Mouse (Mus musculus) natural killer cell, adult 2 months (primary cell): Measurements from ENCODE around the gene Fv1.

Source experiments
- DNase-seq, 2 experiments: peaks; one replicate each; pipeline ENCODE4 v3.0.0; 2022; ENCODE audit warnings: low spot score in 2 of 2

Gene Fv1

DNA sequence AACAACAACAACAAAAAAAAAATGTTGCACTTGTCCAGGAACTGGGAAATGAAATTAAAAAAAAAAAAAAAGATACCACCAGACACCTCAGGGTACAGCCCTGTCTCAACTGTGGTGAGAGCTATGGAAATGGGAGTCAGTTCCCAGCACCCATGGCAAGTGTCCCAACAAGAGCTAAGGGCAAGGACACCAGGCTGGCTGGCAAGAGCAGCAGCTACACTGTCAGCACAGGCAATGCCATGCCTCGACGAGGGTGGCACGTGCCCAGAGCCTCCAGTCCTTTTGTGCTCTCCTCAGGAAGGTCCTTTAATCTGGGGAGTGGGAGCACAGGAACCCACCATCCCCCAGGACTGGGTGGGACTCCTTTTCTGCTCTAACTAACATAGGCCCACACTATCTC lies 15.4 kb downstream of the Fv1 start:
- DNase-seq: no peak

DNA sequence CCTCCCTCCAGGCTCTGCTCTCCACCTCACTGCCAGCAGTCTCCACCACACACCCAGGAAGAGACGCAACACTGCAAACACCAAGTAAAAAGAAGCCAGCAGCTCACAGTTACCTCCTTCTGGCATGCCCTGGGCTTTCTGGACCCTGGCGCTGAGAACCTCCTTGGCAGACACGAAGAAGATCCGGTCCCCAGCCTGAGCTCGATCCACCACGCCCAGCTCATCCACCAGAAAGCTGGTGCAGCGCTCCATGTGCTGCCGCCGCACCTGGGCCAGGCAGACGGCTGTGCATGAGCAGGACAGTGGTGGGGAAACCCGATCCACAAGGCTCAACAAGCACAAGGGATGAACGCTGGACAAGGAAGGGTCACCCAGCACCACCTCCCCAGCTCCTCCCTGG lies 17.4 kb downstream of the Fv1 start:
- DNase-seq: no peak

DNA sequence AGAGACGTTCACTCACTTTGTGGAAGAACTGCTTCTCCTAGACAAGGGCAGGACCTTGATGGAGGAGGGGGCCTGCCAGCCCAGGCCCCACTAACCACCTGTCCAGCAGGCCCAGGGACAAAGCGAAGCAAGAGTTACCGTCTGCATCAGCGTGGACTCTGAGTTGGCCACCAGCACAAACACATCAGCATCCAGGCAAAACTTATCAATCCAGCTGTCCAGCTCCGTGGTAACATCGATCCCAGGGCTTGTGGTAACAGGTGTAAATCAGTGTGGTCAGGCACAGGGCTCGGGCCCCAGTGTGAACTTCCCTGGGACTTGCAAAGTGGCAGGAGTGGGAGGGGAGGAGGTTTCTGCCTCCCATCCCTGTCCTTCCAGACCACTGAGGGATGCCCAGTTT lies 18.5 kb downstream of the Fv1 start:
- DNase-seq: no peak

DNA sequence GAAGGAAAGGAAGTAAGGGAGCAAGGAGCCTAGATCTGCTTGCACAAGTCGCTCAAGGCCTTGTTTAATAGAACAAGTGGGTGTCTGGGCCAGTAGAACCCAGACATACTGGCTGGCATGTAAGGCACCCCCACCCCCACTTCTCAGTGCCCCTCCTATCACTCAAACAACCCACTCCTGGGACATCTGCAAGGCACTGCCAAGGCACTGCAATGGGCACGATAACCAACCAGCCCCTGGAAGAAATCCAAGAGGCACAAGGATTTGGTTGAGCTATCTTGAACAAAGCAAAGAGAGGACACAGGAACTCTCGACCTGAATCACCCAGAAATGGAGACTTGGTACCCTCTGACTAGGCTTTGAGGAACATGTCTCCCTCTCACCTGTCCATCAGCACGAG lies 19.5 kb downstream of the Fv1 start:
- DNase-seq: no peak

DNA sequence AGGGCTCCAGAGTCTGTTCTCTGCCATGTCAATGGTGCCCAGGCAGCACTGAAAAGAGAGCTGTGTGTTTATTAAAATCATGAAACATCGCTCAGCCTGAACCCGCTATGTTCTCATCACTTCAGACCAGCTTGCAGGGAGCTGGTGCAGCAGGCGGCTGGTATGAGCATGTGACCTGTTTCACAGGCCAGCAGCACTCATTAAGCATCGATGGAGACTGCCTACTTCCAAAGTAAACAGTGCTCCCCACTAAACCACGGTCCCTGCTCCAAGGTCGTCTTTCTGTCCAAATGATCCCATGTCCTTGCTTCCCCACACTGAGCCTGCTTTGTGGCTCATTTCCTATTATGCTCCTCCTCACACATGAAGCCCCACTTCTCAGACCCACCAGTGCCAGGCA lies 21.6 kb downstream of the Fv1 start:
- DNase-seq: no peak

DNA sequence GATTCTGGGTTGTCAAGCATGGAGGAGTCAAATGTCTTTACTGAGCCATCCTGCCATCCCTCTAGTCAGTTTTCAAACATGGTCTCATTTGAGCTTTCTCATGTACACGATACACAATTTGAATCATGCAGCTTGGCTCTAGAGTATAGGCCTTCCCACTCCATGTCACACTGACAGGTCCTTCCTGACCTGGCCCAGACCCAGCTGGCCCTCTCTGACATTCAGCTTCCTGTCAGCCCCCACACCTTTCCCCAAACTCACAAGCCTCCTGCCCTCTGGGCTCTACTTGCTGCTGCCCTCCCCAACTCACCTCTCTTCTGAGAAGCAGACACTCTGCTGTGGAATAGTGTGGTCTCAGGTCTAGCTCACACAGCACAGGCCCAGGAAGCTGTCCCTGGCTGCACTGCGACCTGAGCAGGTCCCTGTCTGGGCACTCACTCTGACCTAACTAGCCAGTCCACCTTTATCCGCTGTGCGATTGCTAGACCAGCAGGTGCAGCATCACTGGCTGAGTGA lies 27.1 kb downstream of the Fv1 start:
- DNase-seq: no peak

DNA sequence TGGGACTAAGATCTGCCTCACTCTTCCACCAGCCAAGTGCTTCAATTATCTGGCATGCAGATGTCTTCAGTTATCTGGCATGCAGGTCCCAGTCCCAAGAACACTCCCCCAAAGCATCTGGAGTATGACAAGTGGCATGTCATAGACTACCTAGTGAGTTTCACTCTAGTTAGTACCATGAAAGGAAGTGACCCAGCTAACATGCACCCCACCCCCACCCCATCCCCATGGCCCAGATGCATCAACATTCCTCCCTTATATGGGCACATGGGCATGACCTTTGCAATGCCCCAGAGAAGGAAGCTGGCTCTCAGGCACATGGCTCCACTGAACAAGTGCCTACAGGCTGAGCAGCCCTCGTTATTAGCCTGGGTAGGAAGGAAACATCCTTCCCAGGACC lies 27.6 kb downstream of the Fv1 start:
- DNase-seq: no peak

DNA sequence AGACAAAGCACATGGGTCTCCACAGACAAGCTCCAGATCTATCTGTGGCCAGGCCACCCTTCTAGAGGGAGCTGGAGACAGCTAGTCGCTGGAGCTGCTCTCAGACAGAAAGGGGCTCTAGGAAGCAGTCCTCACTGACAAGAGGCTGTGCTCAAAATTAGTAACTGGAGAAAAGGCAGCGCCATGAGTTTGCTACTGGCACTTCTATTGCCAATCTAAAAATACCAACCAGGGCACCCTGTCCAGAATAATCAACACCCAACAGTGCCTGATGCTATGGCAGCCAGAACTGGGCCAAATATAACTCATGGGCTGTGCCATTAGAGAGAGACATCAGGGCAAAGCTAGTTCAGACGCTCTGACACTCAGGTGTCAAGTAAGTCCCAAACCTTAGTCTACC lies 28.6 kb downstream of the Fv1 start:
- no peak for DNase-seq

DNA sequence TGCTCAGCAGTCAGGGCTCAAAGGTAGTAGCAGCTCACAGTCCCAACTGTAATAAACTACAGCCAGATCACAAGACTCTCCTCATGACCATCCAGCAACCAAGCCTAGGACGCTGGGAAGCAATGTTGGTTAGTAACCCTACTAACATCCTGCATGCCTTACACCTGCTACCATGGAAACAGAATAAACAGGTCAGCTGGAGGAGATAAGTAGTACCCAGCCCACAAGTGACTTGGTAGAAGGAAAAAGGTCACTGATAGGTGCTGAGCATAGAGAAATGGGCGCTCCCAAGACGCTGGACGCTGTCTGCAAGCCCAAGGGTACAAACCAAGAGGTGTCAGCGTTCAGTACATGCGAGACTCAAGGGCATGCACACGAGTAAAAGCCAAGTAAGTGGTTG lies 31.7 kb downstream of the Fv1 start:
- DNase-seq: no peak

DNA sequence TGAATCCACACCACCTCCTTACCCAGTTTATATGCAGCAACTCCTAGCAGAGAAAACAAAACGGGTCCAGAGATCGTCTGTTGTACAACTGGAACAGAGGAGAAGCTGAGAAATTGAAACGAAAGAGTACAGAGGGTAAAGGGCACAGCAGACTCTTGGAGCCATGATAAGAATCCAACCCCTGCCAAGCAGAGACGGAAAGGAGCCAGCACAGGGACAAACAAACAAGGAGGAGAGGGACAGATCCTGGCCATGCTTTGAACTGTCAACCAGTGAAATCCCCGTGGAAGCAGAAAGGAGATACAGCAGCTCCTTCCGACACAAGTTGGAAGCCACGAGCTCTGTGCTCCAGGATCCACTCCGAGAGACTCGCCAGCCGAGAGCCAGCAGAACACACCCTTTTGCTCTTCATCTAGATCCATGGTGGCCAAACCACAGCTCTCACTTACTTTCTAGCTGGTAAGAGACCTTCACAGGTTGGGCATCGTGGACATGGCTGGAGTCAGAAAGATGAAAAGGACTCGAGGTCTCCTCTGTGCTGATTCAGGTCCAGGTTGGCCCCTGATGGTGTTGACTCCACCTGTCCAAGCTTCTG lies 34.2 kb downstream of the Fv1 start:
- no peak for DNase-seq

DNA sequence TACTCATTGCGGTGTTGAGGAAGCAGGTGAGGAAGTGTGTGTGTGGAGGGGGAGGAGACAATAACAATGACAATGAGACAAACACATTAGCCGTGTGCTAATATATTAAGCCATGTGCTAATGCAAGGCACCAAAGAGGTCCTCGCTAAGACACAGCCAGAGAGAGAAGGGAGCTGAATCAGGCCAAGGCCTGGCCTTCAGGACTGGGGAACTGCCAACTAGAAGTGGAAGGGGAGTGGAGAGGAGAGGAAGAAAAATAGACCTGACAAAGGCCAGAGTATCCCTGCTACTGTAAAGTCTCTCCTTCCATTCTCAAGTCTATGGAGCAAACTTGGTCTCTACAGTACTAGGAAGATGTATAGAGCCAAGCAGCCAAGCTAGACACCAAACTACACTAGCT lies 34.8 kb downstream of the Fv1 start:
- no peak for DNase-seq

DNA sequence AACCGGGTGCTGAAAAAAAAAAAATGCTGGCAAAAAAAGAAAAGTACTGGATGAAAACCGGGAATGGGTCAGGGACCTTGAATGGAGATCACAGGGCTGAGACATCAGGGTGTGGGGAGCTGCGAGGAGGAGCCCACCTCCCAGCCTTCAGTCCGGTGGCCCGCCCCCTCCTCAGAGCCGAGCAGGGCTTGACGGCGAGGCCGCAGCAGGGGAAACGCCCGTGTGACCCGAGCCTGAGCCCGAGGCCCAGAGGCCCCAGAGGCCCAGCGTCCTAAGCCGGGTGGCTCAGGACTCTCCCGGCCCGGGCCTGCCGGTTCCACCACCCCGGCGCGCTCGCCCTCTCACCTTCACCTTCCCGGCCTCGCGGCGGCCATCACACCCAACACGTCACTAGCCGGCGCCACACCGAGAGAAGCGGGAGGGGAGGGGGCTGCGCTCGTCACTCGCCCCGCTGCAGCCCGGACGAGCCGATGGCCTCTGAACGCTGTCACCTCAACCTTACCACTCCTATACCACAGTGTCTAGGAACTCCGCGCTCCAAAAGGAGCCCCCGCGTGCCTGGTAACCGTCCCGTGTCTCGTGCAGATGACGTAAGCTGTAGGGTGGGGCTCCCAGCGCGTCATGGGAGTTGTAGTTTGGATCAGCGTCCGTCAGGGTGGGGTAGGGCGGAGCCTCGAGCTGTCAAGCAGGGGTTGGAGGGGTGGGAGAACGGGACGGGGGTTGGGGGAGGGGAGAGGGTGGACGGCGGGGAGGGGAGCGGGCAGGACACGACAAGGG lies 35.7 kb downstream of the Fv1 start, which contains the start of gene Mfn2:
Gene Mfn2 (minus strand): TSS at position 392 of the 777 bp plus-strand sequence.
- DNase-seq: peak; percentile 87 to 88

DNA sequence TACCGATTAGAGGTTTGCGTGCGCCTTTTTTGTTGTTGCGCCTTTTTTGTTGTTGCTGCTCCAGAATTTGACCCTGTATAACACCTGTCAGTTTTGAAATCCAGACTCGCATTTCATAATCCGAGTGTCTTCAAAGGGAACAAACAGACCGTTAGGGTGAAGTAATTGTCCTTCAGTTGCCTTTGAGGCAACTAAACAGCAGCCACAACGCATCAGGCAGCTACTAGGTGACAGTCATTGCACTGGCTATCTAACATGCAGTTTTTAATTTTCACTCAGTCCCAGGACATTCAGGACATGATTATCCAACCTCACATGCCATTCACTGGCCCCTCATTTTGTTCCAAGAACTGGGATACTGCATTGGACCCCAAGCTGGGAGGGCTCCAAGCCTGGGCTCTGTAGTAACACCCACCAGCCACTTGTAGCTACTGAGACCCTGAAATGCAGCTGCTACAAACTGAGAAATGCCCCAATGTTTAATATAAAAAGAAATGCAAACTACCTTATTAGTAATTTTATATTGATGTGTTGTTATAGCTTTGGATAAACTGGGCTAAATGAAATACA lies 36.4 kb downstream of the Fv1 start:
- peak in 1 of 2 experiments; percentile 1 for DNase-seq

DNA sequence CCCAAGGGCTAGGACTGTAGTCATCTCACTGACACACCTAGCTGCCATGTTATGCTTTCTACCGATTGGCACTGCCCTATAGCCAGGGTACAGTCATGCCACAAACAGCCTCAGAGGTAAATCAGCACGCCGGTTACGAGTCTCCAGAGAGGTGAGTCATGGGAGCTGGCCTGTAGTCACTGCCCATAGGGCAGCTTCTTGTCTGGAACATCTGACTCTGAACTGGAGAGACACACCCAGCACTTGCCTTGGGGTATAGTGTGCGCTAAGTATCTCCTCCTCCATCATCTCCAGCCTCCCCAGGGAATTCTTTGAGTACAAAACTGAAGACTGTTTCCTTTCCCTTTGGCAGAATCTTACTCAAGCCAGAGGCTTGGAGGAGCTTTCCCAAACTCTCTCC lies 37.5 kb downstream of the Fv1 start:
- no peak for DNase-seq

DNA sequence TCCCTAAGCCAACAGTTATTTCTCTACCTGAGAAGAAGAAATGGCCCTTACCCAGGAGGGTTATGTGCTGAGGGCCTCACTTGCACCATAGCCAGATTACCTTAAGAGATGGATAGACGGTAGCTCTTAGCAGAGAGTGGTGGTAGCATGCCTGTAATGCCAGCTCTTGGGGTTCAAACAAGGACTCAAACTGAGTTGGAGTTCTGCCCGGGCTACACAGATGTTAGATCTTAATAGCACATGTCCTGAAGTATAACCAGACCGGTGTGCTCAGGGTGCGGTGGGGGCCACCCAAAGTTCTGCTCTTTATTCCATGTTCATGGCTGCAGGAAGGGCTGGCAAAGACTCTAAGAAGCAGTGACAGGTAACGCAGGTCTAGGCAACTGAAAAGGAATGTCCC lies 40.7 kb downstream of the Fv1 start:
- no peak for DNase-seq

DNA sequence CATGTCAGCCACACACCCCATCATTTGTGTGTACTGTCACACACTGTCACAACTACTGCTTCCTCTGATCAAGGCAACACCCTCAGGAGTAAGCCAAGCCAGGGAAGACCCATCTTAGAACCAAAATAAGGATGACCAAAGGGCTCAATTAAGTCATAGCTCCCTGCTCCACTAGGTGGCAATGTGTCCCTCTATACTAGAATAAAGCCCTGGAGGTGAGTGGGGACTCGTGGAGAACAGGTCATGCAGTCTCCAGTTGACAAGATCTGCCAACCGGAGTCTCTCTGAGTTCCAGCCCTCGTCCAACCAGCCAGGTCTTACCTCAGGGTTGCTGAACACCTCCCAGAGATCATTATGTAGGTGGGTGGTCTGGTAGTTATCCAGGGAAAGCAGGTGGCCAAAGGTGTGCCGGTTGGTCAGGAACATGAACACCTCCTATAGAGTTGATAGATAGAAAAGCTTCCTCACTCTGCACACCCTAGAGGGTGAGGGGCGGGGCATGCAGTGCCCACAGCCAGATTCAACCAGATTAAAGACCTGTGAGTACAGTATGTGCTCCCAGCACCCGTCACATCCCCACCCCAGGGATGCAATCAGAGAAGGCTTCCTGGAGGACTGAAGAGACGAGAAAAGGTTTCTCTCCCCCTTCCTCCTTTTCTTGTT lies 49.8 kb downstream of the Fv1 start:
- peak; percentile 26 to 31 for DNase-seq
